Mouse (Mus musculus): Measurements from ENCODE around the gene Trcg1. TPM values are rescaled to one million over a fixed set of nuclear protein-coding genes. Genes with fewer than 3 reads are reported as not detected.
A peak's percentile ranks its signal among the peaks of the same experiment; 100 is the strongest.

Gene Trcg1
- polyA plus RNA-seq, 1 experiment from 2014 or later: not detected

- no peak overlapping the region for H3K27ac ChIP-seq (ENCODE audit: low read depth, low read length)
These were observed 26.7 kb downstream of the Trcg1 start for GRCm38 (mm10) chr9:57262795-57263684.

GRCm38 (mm10) chr9:57265125-57265524, 28.8 kb downstream of the Trcg1 start:
- ATAC-seq (ENCODE audit: low FRiP score) (no peak), DNase-seq (ENCODE audit: low spot score) (no peak)
- no peak overlapping the region for H3K4me2 ChIP-seq (replicated peaks; ENCODE audit: low read depth, low read length)
- no peaks in the 10 kb centered on the region for H3K9me3 ChIP-seq (ENCODE audit: control insufficient read depth, low read length)
- no peak overlapping the region for H3K27ac ChIP-seq (ENCODE audit: low read depth, low read length)
- 33% methylated on average over 5 of the region's 5 CpGs for WGBS
- peaks cover 6% of the 10 kb centered on the region for H3K27me3 ChIP-seq (ENCODE audit: control insufficient read depth, insufficient read depth, low read length)
- H3K36me3 ChIP-seq (ENCODE audit: control insufficient read depth, insufficient read depth, low read length): no peaks in the 10 kb centered on the region
- H3K4me3 ChIP-seq (ENCODE audit: low read depth, low read length): no peak overlapping the region
- H3K9ac ChIP-seq (ENCODE audit: low read depth, low read length): no peak overlapping the region
- peaks cover 8% of the 10 kb centered on the region for H3K4me1 ChIP-seq (replicated peaks; ENCODE audit: control insufficient read depth, insufficient read depth, low read length)

More at GRCm38 (mm10) chr9:57262795-57263684, 26.7 kb downstream of the Trcg1 start:
- peaks cover 8% of the 10 kb centered on the region for H3K4me1 ChIP-seq (replicated peaks; ENCODE audit: control insufficient read depth, insufficient read depth, low read length)
- H3K4me2 ChIP-seq (replicated peaks; ENCODE audit: low read depth, low read length): peak overlapping the region; percentile 70
- ATAC-seq (ENCODE audit: low FRiP score): no peak
- peak overlapping the region; percentile 57 for H3K4me3 ChIP-seq (ENCODE audit: low read depth, low read length)
- H3K27me3 ChIP-seq (ENCODE audit: control insufficient read depth, insufficient read depth, low read length): peaks cover 6% of the 10 kb centered on the region
- H3K36me3 ChIP-seq (ENCODE audit: control insufficient read depth, insufficient read depth, low read length): no peaks in the 10 kb centered on the region
- no peak for DNase-seq (ENCODE audit: low spot score)
- 54% methylated on average over 13 of the region's 13 CpGs for WGBS
- peak overlapping the region; percentile 67 for H3K9ac ChIP-seq (ENCODE audit: low read depth, low read length)
- H3K9me3 ChIP-seq (ENCODE audit: control insufficient read depth, low read length): no peaks in the 10 kb centered on the region

- no peak overlapping the region for H3K4me3 ChIP-seq (ENCODE audit: low read depth, low read length)
- WGBS: 3% methylated on average over 5 of the region's 5 CpGs
- no peaks in the 10 kb centered on the region for H3K9me3 ChIP-seq (ENCODE audit: control insufficient read depth, low read length)
- no peak overlapping the region for H3K27ac ChIP-seq (ENCODE audit: low read depth, low read length)
- no peaks in the 10 kb centered on the region for H3K36me3 ChIP-seq (ENCODE audit: control insufficient read depth, insufficient read depth, low read length)
- H3K4me1 ChIP-seq (replicated peaks; ENCODE audit: control insufficient read depth, insufficient read depth, low read length): peaks cover 11% of the 10 kb centered on the region
- H3K9ac ChIP-seq (ENCODE audit: low read depth, low read length): no peak overlapping the region
- no peak overlapping the region for H3K4me2 ChIP-seq (replicated peaks; ENCODE audit: low read depth, low read length)
- peaks cover 2% of the 10 kb centered on the region; the same call in 1 of the 2 replicates for H3K27me3 ChIP-seq (ENCODE audit: control insufficient read depth, insufficient read depth, low read length)
- DNase-seq (ENCODE audit: low spot score) (peak; percentile 42), ATAC-seq (ENCODE audit: low FRiP score) (no peak)
These were observed 31.1 kb downstream of the Trcg1 start for GRCm38 (mm10) chr9:57267421-57267820.

GRCm38 (mm10) chr9:57268078-57268477, 31.7 kb downstream of the Trcg1 start:
- no peak for DNase-seq (ENCODE audit: low spot score)
- Histone ChIP-seq H3K27me3 (ENCODE audit: control insufficient read depth, insufficient read depth, low read length) (peaks cover 2% of the 10 kb centered on the region; the same call in 1 of the 2 replicates), H3K4me2 (replicated peaks; ENCODE audit: low read depth, low read length) (no peak overlapping the region), H3K27ac (ENCODE audit: low read depth, low read length) (no peak overlapping the region), H3K4me3 (ENCODE audit: low read depth, low read length) (no peak overlapping the region), H3K9ac (ENCODE audit: low read depth, low read length) (no peak overlapping the region), H3K4me1 (replicated peaks; ENCODE audit: control insufficient read depth, insufficient read depth, low read length) (peaks cover 11% of the 10 kb centered on the region), H3K36me3 (ENCODE audit: control insufficient read depth, insufficient read depth, low read length) (no peaks in the 10 kb centered on the region), H3K9me3 (ENCODE audit: control insufficient read depth, low read length) (no peaks in the 10 kb centered on the region)
- WGBS: 27% methylated on average over 10 of the region's 10 CpGs
- ATAC-seq (ENCODE audit: low FRiP score): no peak

GRCm38 (mm10) chr9:57268575-57268974, 32.2 kb downstream of the Trcg1 start:
- H3K4me3 ChIP-seq (ENCODE audit: low read depth, low read length): no peak overlapping the region
- no peaks in the 10 kb centered on the region for H3K36me3 ChIP-seq (ENCODE audit: control insufficient read depth, insufficient read depth, low read length)
- H3K9ac ChIP-seq (ENCODE audit: low read depth, low read length): no peak overlapping the region
- H3K4me2 ChIP-seq (replicated peaks; ENCODE audit: low read depth, low read length): no peak overlapping the region
- H3K4me1 ChIP-seq (replicated peaks; ENCODE audit: control insufficient read depth, insufficient read depth, low read length): peaks cover 11% of the 10 kb centered on the region
- no peaks in the 10 kb centered on the region for H3K9me3 ChIP-seq (ENCODE audit: control insufficient read depth, low read length)
- ATAC-seq (ENCODE audit: low FRiP score) (no peak), DNase-seq (ENCODE audit: low spot score) (no peak)
- whole genome bisulfite sequencing: 17% methylated on average over 3 of the region's 3 CpGs
- no peak overlapping the region for H3K27ac ChIP-seq (ENCODE audit: low read depth, low read length)
- H3K27me3 ChIP-seq (ENCODE audit: control insufficient read depth, insufficient read depth, low read length): peaks cover 2% of the 10 kb centered on the region; the same call in 1 of the 2 replicates

GRCm38 (mm10) chr9:57269384-57269783, 33.0 kb downstream of the Trcg1 start:
- H3K4me3 ChIP-seq (ENCODE audit: low read depth, low read length): no peak overlapping the region
- no peaks in the 10 kb centered on the region for H3K9me3 ChIP-seq (ENCODE audit: control insufficient read depth, low read length)
- H3K4me1 ChIP-seq (replicated peaks; ENCODE audit: control insufficient read depth, insufficient read depth, low read length): peaks cover 11% of the 10 kb centered on the region
- no peaks in the 10 kb centered on the region for H3K36me3 ChIP-seq (ENCODE audit: control insufficient read depth, insufficient read depth, low read length)
- DNase-seq (ENCODE audit: low spot score) (no peak), ATAC-seq (ENCODE audit: low FRiP score) (no peak)
- no peak overlapping the region for H3K9ac ChIP-seq (ENCODE audit: low read depth, low read length)
- no peak overlapping the region for H3K4me2 ChIP-seq (replicated peaks; ENCODE audit: low read depth, low read length)
- H3K27me3 ChIP-seq (ENCODE audit: control insufficient read depth, insufficient read depth, low read length): no peaks in the 10 kb centered on the region
- H3K27ac ChIP-seq (ENCODE audit: low read depth, low read length): no peak overlapping the region
- WGBS: 59% methylated on average over 1 of the region's 1 CpGs

GRCm38 (mm10) chr9:57270399-57270798, 34.0 kb downstream of the Trcg1 start:
- ATAC-seq (ENCODE audit: low FRiP score): no peak
- WGBS: 27% methylated on average over 8 of the region's 8 CpGs

GRCm38 (mm10) chr9:57271081-57271480, 34.7 kb downstream of the Trcg1 start:
- H3K9me3 ChIP-seq (ENCODE audit: control insufficient read depth, low read length): no peaks in the 10 kb centered on the region
- peaks cover 11% of the 10 kb centered on the region for H3K4me1 ChIP-seq (replicated peaks; ENCODE audit: control insufficient read depth, insufficient read depth, low read length)

More at GRCm38 (mm10) chr9:57270399-57270798, 34.0 kb downstream of the Trcg1 start:
- Histone ChIP-seq H3K4me2 (replicated peaks; ENCODE audit: low read depth, low read length) (no peak overlapping the region), H3K9me3 (ENCODE audit: control insufficient read depth, low read length) (no peaks in the 10 kb centered on the region), H3K4me3 (ENCODE audit: low read depth, low read length) (no peak overlapping the region), H3K9ac (ENCODE audit: low read depth, low read length) (no peak overlapping the region), H3K27me3 (ENCODE audit: control insufficient read depth, insufficient read depth, low read length) (no peaks in the 10 kb centered on the region), H3K4me1 (replicated peaks; ENCODE audit: control insufficient read depth, insufficient read depth, low read length) (peaks cover 11% of the 10 kb centered on the region), H3K36me3 (ENCODE audit: control insufficient read depth, insufficient read depth, low read length) (no peaks in the 10 kb centered on the region), H3K27ac (ENCODE audit: low read depth, low read length) (no peak overlapping the region)
- DNase-seq (ENCODE audit: low spot score): peak; percentile 34

More at GRCm38 (mm10) chr9:57271081-57271480, 34.7 kb downstream of the Trcg1 start:
- DNase-seq (ENCODE audit: low spot score) (no peak), ATAC-seq (ENCODE audit: low FRiP score) (no peak)
- Histone ChIP-seq H3K27ac (ENCODE audit: low read depth, low read length) (no peak overlapping the region), H3K36me3 (ENCODE audit: control insufficient read depth, insufficient read depth, low read length) (no peaks in the 10 kb centered on the region), H3K4me3 (ENCODE audit: low read depth, low read length) (no peak overlapping the region), H3K9ac (ENCODE audit: low read depth, low read length) (no peak overlapping the region), H3K4me2 (replicated peaks; ENCODE audit: low read depth, low read length) (no peak overlapping the region), H3K27me3 (ENCODE audit: control insufficient read depth, insufficient read depth, low read length) (no peaks in the 10 kb centered on the region)
- 50% methylated on average over 1 of the region's 1 CpGs for WGBS
